Mouse (Mus musculus): ENCODE results near the gene Armc7.

- no peak for TF ChIP-seq CTCF (IDR thresholded peaks at IDR 0.05; ENCODE audit: low read depth, low read length)
- no peak for TF ChIP-seq POLR2A (IDR thresholded peaks at IDR 0.05; ENCODE audit: insufficient read depth, low read length)
- no peak for TF ChIP-seq EP300 (IDR thresholded peaks at IDR 0.05; ENCODE audit: insufficient read depth, low read depth, low read length)
Measured at GRCm38 (mm10) chr11:115457405-115457804, 18.1 kb upstream of the Armc7 start.

Measured in ES-Bruce4 (cell line).